Comparison of ENCODE assay signal across 12 mouse cellular contexts in the genomic region with DNA sequence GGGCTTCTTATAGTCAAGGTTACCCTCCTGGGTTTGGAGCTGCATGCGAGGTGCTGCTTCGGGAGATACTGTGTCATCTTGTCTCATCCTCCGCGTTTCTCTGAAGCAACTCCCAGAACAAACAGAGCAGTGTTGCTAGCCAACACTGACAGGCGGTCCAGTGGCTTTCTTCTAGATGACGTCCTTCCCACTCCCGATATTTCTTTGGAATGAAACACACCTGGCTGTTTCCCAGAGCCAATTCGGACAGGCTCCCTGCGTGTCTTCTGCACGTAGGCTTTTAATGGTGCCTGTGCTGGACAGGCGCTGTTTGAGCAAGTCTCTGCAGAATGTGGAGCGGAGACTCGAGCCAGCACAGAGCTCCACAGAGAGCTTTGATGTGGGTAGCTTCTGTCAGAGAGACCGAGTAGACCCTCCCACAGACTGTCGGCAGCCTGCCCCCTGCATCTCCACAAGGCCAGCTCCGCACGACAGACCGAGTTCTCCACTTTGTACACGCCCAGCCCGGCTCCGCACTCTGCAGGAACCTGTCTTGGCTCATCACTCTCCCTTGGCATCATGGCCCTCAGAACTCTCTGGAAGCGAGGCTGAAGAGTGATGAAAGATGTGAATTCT.
DNase-seq lines count a peak whose midpoint lies in the region; ATAC-seq and TF ChIP-seq lines count a peak whose summit lies in the region.
"Had no signal": no experiment of that assay in that cellular context is flagged by ENCODE, and none has a peak within 500 bp of the region (broad histone marks: within the 10 kb centered on the region; RNA-seq: fewer than 3 reads in every experiment).

No protein-coding gene starts in this region.

- H3K27ac ChIP-seq in heart, embryonic 15.5 days = no peak overlapping the region
- H3K27ac ChIP-seq in kidney, embryonic 14.5 days (ENCODE audit: low read depth, low read length) = no peak overlapping the region
- H3K27ac ChIP-seq: liver, embryonic 13.5 days had no signal

- H3K4me3 ChIP-seq in heart, embryonic 15.5 days = no peak overlapping the region
- H3K4me3 ChIP-seq in E14TG2a.4 (replicated peaks; ENCODE audit: low read length) = peak overlapping the region; percentile 21; the same call in 1 of the 2 replicates
- H3K4me3 ChIP-seq in kidney, embryonic 14.5 days (ENCODE audit: low read length) = no peak overlapping the region
- H3K4me3 ChIP-seq: liver, embryonic 13.5 days; megakaryocyte, embryonic 14.5 days had no signal

- H3K9me3 ChIP-seq in heart, embryonic 15.5 days (replicated peaks) = no peaks in the 10 kb centered on the region
- no peaks in the 10 kb centered on the region for H3K9me3 ChIP-seq in E14TG2a.4 (ENCODE audit: low read length)
- H3K9me3 ChIP-seq in kidney, embryonic 14.5 days (ENCODE audit: control insufficient read depth, low read length) = no peaks in the 10 kb centered on the region
- H3K9me3 ChIP-seq: liver, embryonic 13.5 days had no signal

- 62% methylated on average over 22 of the region's 22 CpGs for WGBS in heart, embryonic 15.5 days
- WGBS in kidney, embryonic 14.5 days = 66% methylated on average over 22 of the region's 22 CpGs

- no peaks in the 10 kb centered on the region for H3K27me3 ChIP-seq in heart, embryonic 15.5 days
- peaks cover 7% of the 10 kb centered on the region; the same call in 1 of the 2 replicates for H3K27me3 ChIP-seq in E14TG2a.4 (ENCODE audit: insufficient read depth, low read length)
- no peaks in the 10 kb centered on the region for H3K27me3 ChIP-seq in kidney, embryonic 14.5 days (ENCODE audit: control insufficient read depth, insufficient read depth, low read length)
- H3K27me3 ChIP-seq: liver, embryonic 13.5 days had no signal

- no peak overlapping the region for H3K4me2 ChIP-seq in heart, embryonic 15.5 days
- no peak overlapping the region for H3K4me2 ChIP-seq in kidney, embryonic 14.5 days (replicated peaks; ENCODE audit: low read depth, low read length)
- H3K4me2 ChIP-seq: liver, embryonic 13.5 days had no signal

- DNase-seq in heart, postnatal 25 days (ENCODE audit: low spot score) = no peak
- peak; percentile 16 for DNase-seq in ZHBTc4 (ENCODE audit: low read depth, low spot score)
- DNase-seq in heart, postnatal 4 days = peak; percentile 27
- no peak for DNase-seq in spleen, adult 18-20 months
- DNase-seq: cerebellum, postnatal 36 days; liver, embryonic 13.5 days had no signal

- H3K4me1 ChIP-seq in heart, embryonic 15.5 days (replicated peaks) = peaks cover 20% of the 10 kb centered on the region
- no peaks in the 10 kb centered on the region for H3K4me1 ChIP-seq in E14TG2a.4 (replicated peaks; ENCODE audit: low read depth, low read length)
- H3K4me1 ChIP-seq in kidney, embryonic 14.5 days (ENCODE audit: control insufficient read depth, insufficient read depth, low read length) = no peaks in the 10 kb centered on the region
- H3K4me1 ChIP-seq: liver, embryonic 13.5 days; megakaryocyte, embryonic 14.5 days had no signal

- no peaks in the 10 kb centered on the region for H3K36me3 ChIP-seq in heart, embryonic 15.5 days
- H3K36me3 ChIP-seq in E14TG2a.4 (ENCODE audit: insufficient read depth, low read length) = no peaks in the 10 kb centered on the region
- no peaks in the 10 kb centered on the region for H3K36me3 ChIP-seq in kidney, embryonic 14.5 days (ENCODE audit: control insufficient read depth, insufficient read depth, low read length)
- H3K36me3 ChIP-seq: G1E; liver, embryonic 13.5 days had no signal

- TF ChIP-seq CTCF in E14TG2a.4 (conservative IDR thresholded peaks at IDR 0.05; ENCODE audit: low read length) = no peak

- ATAC-seq in heart, embryonic 15.5 days (replicated peaks; ENCODE audit: insufficient number of reproducible peaks, insufficient read depth, low FRiP score, low read depth) = 0 out of 2 replicates have a peak, but pooled peaks have one; percentile 44
- no peak for ATAC-seq in kidney, embryonic 14.5 days (ENCODE audit: low FRiP score, low TSS enrichment)
- ATAC-seq: intestine, embryonic 16.5 days had no signal

- intact Hi-C loops in heart, postnatal 25 days (cut with DNase I) = loop anchor here (2.0 kb wide), 1 partner anchor 60 kb away; no protein-coding TSS in a partner anchor

- H3K9ac ChIP-seq in heart, embryonic 15.5 days = no peak overlapping the region
- H3K9ac ChIP-seq in kidney, embryonic 14.5 days (ENCODE audit: low read depth, low read length) = no peak overlapping the region
- H3K9ac ChIP-seq: liver, embryonic 13.5 days had no signal

Comparison
In these comparisons a context has a peak if more than half of its experiments do, and no peak if none do; other contexts are left out.
1. DNase-seq: peak in ZHBTc4 (single experiment) and heart, postnatal 4 days (single experiment); none in heart, postnatal 25 days (single experiment) and spleen, adult 18-20 months (0 of 2).